Mouse (Mus musculus) ES-E14 (cell line): Measurements from ENCODE around the gene Tesmin. TPM values are rescaled to one million over a fixed set of nuclear protein-coding genes. Genes with fewer than 3 reads are reported as not detected.
A peak's percentile ranks its signal among the peaks of the same experiment; 100 is the strongest.

Source experiments
- DNase-seq: peaks from one replicate; pipeline ENCODE4 v3.0.0-alpha.2; 2013; ENCODE audit warnings: low read depth, low spot score
- H3K27ac ChIP-seq: 2 replicates; pipeline ENCODE4 v1.5.1; 2012; ENCODE audit warnings: low read depth, mild to moderate bottlenecking, low read length, moderate library complexity, mixed read lengths; ENCODE audit not compliant: poor library complexity, insufficient read depth, severe bottlenecking
- H3K36me3 ChIP-seq: 2 replicates; pipeline ENCODE4 v1.6.1; 2012; ENCODE audit warnings: mild to moderate bottlenecking, low read length, moderate library complexity, mixed read lengths; ENCODE audit not compliant: control insufficient read depth, poor library complexity, insufficient read depth, severe bottlenecking
- H3K4me1 ChIP-seq, 2 experiments: fragments of 150-350 bp in 1 of 2; sonication (generic) in 1 of 2; 2 replicates each; pipeline ENCODE4 v1.6.1; 2012; ENCODE audit warnings: low read length in 2 of 2, mild to moderate bottlenecking in 1 of 2, mixed read lengths in 1 of 2; ENCODE audit not compliant: control insufficient read depth in 2 of 2, insufficient read depth in 2 of 2, poor library complexity in 1 of 2
- H3K4me3 ChIP-seq, 2 experiments: fragments of 150-350 bp in 1 of 2; sonication (generic) in 1 of 2; 2 replicates each; pipeline ENCODE4 v1.5.1; 2012; ENCODE audit warnings: low read length in 2 of 2, low read depth in 1 of 2, mild to moderate bottlenecking in 1 of 2, mixed read lengths in 1 of 2; ENCODE audit not compliant: insufficient read depth in 1 of 2, poor library complexity in 1 of 2, severe bottlenecking in 1 of 2
- H3K9ac ChIP-seq: 2 replicates; pipeline ENCODE4 v1.6.1; 2012; ENCODE audit warnings: low read depth, mild to moderate bottlenecking, low read length, mixed read lengths; ENCODE audit not compliant: poor library complexity, insufficient read depth, severe bottlenecking
- H3K9me3 ChIP-seq: fragments of 150-350 bp; sonication (generic); 2 replicates; pipeline ENCODE4 v1.6.1; 2012; ENCODE audit warnings: low read depth, mild to moderate bottlenecking, low read length; ENCODE audit not compliant: control insufficient read depth, insufficient read depth
- CHD2 ChIP-seq: IDR thresholded peaks from 2 replicates; pipeline ENCODE4 v1.6.1; 2014; ENCODE audit warnings: mild to moderate bottlenecking, low read depth, low read length, inconsistent platforms
- HCFC1 ChIP-seq: IDR thresholded peaks from 2 replicates; pipeline ENCODE4 v1.6.1; 2012; ENCODE audit warnings: low read length, inconsistent platforms, borderline replicate concordance; ENCODE audit not compliant: insufficient read depth
- MAFK ChIP-seq: IDR thresholded peaks from 2 replicates; pipeline ENCODE4 v1.6.1; 2014; ENCODE audit warnings: mild to moderate bottlenecking, low read depth, low read length, inconsistent platforms; ENCODE audit not compliant: insufficient read depth
- ZC3H11A ChIP-seq: IDR thresholded peaks from 2 replicates; pipeline ENCODE4 v1.6.1; 2012; ENCODE audit warnings: low read depth, mild to moderate bottlenecking, inconsistent platforms, low read length, borderline replicate concordance
- ZNF384 ChIP-seq: IDR thresholded peaks from 2 replicates; pipeline ENCODE4 v1.6.1; 2012; ENCODE audit warnings: low read depth, low read length, inconsistent platforms
- in situ Hi-C, 2 experiments: fragments of 600-800 bp; cut with MboI; formaldehyde crosslinking; loops; one replicate each; pipeline ENCODE4 v1.15.1; 2025; ENCODE audit warnings: low sequenced_read_pairs in 2 of 2, inconsistent platforms in 1 of 2; ENCODE audit not compliant: unreplicated experiment in 2 of 2
- total RNA-seq: library from RNA; depleted of rRNA; stranded (reverse); fragments of 300-350 nt; gene quantifications from 2 replicates; pipeline ENCODE4 v1.2.3, GENCODE M21; 2012

The Tesmin gene
- total RNA-seq, 1 experiment, result 1.6 TPM

DNA sequence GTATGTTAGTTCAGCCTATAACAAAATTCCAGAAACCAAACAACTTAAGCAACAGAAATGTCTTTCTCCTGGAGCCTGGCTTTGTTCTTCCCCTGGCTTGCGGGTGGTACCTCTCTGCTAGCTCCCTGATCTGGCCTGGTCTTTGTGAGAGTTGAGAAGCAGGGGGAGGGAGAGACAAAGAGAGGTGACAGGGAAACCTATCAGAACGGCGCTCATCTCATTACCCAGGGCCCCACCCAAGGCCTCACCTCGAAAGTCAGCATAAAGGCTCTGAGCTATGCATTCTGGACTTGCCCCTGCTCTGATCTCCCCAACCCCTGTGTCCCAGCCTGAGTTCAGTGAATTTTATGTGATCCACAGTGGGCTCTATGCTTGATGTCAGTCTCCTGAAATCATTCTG lies 46.0 kb downstream of the Tesmin start:
- no peak for DNase-seq
- Histone ChIP-seq H3K9ac (no peak overlapping the region), H3K27ac (no peak overlapping the region), H3K4me3 (no peak overlapping the region), H3K4me1 (peaks cover 4 to 24% of the 10 kb centered on the region in 2 experiments; a peak in 3 of 4 replicates), H3K9me3 (no peaks in the 10 kb centered on the region), H3K36me3 (no peaks in the 10 kb centered on the region)
- in situ Hi-C loops, result no loop called here
- TF ChIP-seq ZNF384 (no peak), CHD2 (no peak), ZC3H11A (no peak), MAFK (no peak), HCFC1 (no peak)

DNA sequence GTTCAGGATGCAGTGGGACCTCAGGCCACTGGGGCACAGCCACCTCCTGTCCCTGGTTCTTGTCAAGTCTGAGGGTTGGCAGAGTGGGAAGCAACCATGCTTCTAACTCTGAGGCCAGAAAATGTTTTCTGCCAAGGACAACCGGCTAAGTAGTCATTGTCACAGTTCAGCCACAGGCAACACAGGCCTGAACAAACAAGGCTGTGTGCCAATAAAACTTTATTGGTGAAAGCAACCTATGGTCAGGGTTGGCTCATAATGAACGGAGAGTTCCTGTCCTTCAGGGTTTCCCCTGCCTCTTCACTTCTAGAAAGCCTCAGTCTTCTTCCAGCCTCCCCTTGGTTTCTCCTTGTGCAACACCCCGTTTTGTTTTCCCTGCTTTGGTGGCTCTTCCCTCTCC lies 47.2 kb downstream of the Tesmin start:
- H3K9me3 ChIP-seq, result no peaks in the 10 kb centered on the region
- no peak for DNase-seq
- no peaks in the 10 kb centered on the region for H3K36me3 ChIP-seq
- H3K9ac ChIP-seq, result no peak overlapping the region
- peaks cover 4 to 24% of the 10 kb centered on the region in 2 experiments; a peak in 3 of 4 replicates for H3K4me1 ChIP-seq
- in situ Hi-C loops, result no loop called here
- TF ChIP-seq CHD2 (no peak), HCFC1 (no peak), MAFK (no peak), ZC3H11A (no peak), ZNF384 (no peak)
- H3K27ac ChIP-seq, result no peak overlapping the region
- H3K4me3 ChIP-seq, result no peak overlapping the region

DNA sequence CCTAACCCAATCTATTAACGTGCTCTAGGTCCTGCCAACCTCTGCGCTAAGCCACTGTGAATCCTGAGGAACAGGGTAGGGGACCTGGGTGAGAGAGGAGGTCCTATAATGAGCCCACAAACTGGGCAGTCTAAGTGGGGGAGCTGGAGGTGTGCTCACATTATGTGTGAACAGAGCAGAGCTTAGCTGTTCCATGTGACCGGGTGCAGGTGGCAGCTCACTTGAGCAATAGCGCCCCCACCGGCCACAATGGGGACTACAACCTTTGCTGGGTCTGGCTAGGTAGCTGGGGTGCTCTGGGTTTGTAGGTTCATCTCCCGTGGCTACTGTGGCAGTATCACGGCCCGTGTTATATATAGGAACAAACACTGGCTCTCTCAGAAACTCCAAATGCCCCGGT lies 48.2 kb downstream of the Tesmin start:
- no peak overlapping the region for H3K4me3 ChIP-seq
- no peaks in the 10 kb centered on the region for H3K9me3 ChIP-seq
- no peak for TF ChIP-seq MAFK
- TF ChIP-seq HCFC1, result no peak
- no peak for TF ChIP-seq CHD2
- TF ChIP-seq ZNF384, result no peak
- no peak for TF ChIP-seq ZC3H11A
- in situ Hi-C loops, result no loop called here
- DNase-seq, result peak; percentile 71
- no peak overlapping the region for H3K27ac ChIP-seq
- H3K36me3 ChIP-seq, result no peaks in the 10 kb centered on the region
- H3K9ac ChIP-seq, result no peak overlapping the region
- peaks cover 4 to 24% of the 10 kb centered on the region in 2 experiments; a peak in 3 of 4 replicates for H3K4me1 ChIP-seq

DNA sequence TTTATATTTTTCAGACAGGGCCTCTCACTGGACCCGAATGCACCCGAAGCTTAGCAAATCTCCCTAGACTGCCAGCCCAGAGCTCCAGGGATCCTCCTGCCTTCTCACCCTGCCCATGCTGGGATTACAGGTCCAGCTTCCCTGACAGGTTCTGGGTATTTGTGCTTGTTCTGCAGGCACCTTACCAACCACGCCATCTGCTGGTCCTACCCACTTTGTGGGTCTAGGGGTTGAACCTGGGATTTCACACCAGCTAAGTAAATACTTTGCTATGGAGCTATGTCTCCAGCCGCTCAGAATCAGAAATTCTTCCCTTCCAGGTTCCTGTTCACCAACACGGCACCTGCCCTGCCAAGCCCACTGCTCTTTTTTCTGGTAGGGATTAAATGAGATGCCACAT lies 49.3 kb downstream of the Tesmin start:
- TF ChIP-seq HCFC1, result no peak
- no peak for TF ChIP-seq ZNF384
- no peak for TF ChIP-seq MAFK
- TF ChIP-seq ZC3H11A, result no peak
- TF ChIP-seq CHD2, result no peak
- Histone ChIP-seq H3K9ac (no peak overlapping the region), H3K9me3 (no peaks in the 10 kb centered on the region), H3K36me3 (no peaks in the 10 kb centered on the region), H3K4me3 (no peak overlapping the region), H3K4me1 (peaks cover 4 to 24% of the 10 kb centered on the region in 2 experiments; a peak in 3 of 4 replicates), H3K27ac (no peak overlapping the region)
- no peak for DNase-seq
- in situ Hi-C loops, result no loop called here

DNA sequence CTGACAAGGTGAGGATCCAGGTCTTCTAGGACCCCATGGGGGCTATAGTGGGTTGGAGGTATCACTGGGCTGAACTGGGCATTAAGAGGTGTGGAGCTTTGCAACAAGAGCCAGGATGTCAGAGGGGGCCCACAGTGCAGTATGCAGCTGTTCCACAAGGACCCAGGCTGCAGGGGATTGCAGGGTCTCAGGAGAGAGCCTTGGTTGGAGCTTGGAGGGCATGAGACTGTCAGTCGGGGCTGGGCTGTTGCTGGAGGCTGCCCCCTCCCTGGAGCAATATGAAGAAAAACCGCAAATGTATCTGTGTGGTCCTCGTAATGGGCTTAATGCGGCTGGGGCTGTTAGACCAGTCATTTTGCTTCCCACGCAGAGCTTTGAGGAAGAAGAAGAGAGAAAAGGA lies 52.0 kb downstream of the Tesmin start:
- Histone ChIP-seq H3K27ac (no peak overlapping the region), H3K4me3 (no peak overlapping the region), H3K9ac (no peak overlapping the region), H3K4me1 (peaks cover 0 to 7% of the 10 kb centered on the region in 2 experiments; a peak in 1 of 4 replicates), H3K9me3 (no peaks in the 10 kb centered on the region), H3K36me3 (no peaks in the 10 kb centered on the region)
- in situ Hi-C loops, result no loop called here
- no peak for DNase-seq
- no peak for TF ChIP-seq CHD2
- no peak for TF ChIP-seq ZNF384
- TF ChIP-seq MAFK, result no peak
- TF ChIP-seq ZC3H11A, result no peak
- TF ChIP-seq HCFC1, result no peak
